Mouse (Mus musculus): ENCODE measurements at regions not wholly inside any gene's neighbourhood (a gene's known extent, or its start where the extent isn't known, plus 50 kb on each side); places are given as distances from the start of the nearest gene placed in this dataset.

GRCm38 (mm10) chr2:178614761-178615160, 184.4 kb downstream of the Cdh26 start:
- TF ChIP-seq CTCF (IDR thresholded peaks at IDR 0.05; ENCODE audit: insufficient read depth, low read length) (no peak), POLR2A (IDR thresholded peaks at IDR 0.05; ENCODE audit: borderline replicate concordance, extremely low read depth, low read depth, low read length) (no peak)
- H3K4me3 ChIP-seq (replicated peaks; ENCODE audit: extremely low read depth, low read depth, low read length): no peak overlapping the region
- DNase-seq: no peak
- WGBS: 64% methylated on average over 7 of the region's 7 CpGs
- no peaks in the 10 kb centered on the region for H3K4me1 ChIP-seq (ENCODE audit: control insufficient read depth, insufficient read depth, low read length)

DNA sequence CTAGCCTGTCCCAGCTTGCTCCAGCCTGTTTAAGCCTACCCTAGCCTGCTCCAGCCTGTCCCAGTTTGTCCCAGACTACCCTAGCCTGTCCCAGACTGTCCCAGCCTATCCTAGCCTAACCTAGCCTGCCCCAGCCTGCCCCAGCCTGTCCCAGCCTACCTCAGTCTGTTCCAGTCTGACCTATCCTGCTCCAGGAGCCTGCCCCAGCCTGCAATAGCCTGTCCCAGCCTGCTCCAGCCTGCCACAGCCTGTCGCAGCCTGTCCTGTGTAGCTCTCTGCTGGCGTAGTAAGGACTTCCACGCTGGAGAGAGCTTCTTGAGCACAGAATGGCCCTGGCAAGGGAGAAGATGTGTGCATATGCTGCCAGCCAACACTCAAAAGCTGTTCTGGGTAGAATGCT, 192.5 kb downstream of the Cdh26 start:
- no peak for DNase-seq
- no peak overlapping the region for H3K4me3 ChIP-seq (replicated peaks; ENCODE audit: extremely low read depth, low read depth, low read length)
- TF ChIP-seq POLR2A (IDR thresholded peaks at IDR 0.05; ENCODE audit: borderline replicate concordance, extremely low read depth, low read depth, low read length): no peak
- TF ChIP-seq CTCF (IDR thresholded peaks at IDR 0.05; ENCODE audit: insufficient read depth, low read length): no peak
- WGBS: 33% methylated on average over 3 of the region's 3 CpGs
- no peaks in the 10 kb centered on the region for H3K4me1 ChIP-seq (ENCODE audit: control insufficient read depth, insufficient read depth, low read length)

GRCm38 (mm10) chr2:178624475-178624874, 194.1 kb downstream of the Cdh26 start:
- no peaks in the 10 kb centered on the region for H3K4me1 ChIP-seq (ENCODE audit: control insufficient read depth, insufficient read depth, low read length)
- DNase-seq: no peak
- no peak for TF ChIP-seq CTCF (IDR thresholded peaks at IDR 0.05; ENCODE audit: insufficient read depth, low read length)
- no peak for TF ChIP-seq POLR2A (IDR thresholded peaks at IDR 0.05; ENCODE audit: borderline replicate concordance, extremely low read depth, low read depth, low read length)
- no peak overlapping the region for H3K4me3 ChIP-seq (replicated peaks; ENCODE audit: extremely low read depth, low read depth, low read length)
- 72% methylated on average over 3 of the region's 3 CpGs for WGBS

- H3K4me1 ChIP-seq (ENCODE audit: control insufficient read depth, insufficient read depth, low read length): no peaks in the 10 kb centered on the region
- no peak for TF ChIP-seq CTCF (IDR thresholded peaks at IDR 0.05; ENCODE audit: insufficient read depth, low read length)
- TF ChIP-seq POLR2A (IDR thresholded peaks at IDR 0.05; ENCODE audit: borderline replicate concordance, extremely low read depth, low read depth, low read length): no peak
- no peak overlapping the region for H3K4me3 ChIP-seq (replicated peaks; ENCODE audit: extremely low read depth, low read depth, low read length)
- DNase-seq: no peak
- 71% methylated on average over 1 of the region's 1 CpGs for WGBS
Measured at GRCm38 (mm10) chr2:178624907-178625306, 194.6 kb downstream of the Cdh26 start.

- H3K4me3 ChIP-seq (replicated peaks; ENCODE audit: extremely low read depth, low read depth, low read length): no peak overlapping the region
- TF ChIP-seq POLR2A (IDR thresholded peaks at IDR 0.05; ENCODE audit: borderline replicate concordance, extremely low read depth, low read depth, low read length): no peak
- peak; percentile 89 for TF ChIP-seq CTCF (IDR thresholded peaks at IDR 0.05; ENCODE audit: insufficient read depth, low read length)
- 16% methylated on average over 7 of the region's 7 CpGs for WGBS
- peak; percentile 55 for DNase-seq
- no peaks in the 10 kb centered on the region for H3K4me1 ChIP-seq (ENCODE audit: control insufficient read depth, insufficient read depth, low read length)
Measured at GRCm38 (mm10) chr2:178629756-178630155, 199.4 kb downstream of the Cdh26 start.

- Histone ChIP-seq H3K4me1 (ENCODE audit: control insufficient read depth, insufficient read depth, low read length) (no peaks in the 10 kb centered on the region), H3K4me3 (replicated peaks; ENCODE audit: extremely low read depth, low read depth, low read length) (no peak overlapping the region)
- 75% methylated on average over 12 of the region's 12 CpGs for WGBS
- TF ChIP-seq CTCF (IDR thresholded peaks at IDR 0.05; ENCODE audit: insufficient read depth, low read length) (no peak), POLR2A (IDR thresholded peaks at IDR 0.05; ENCODE audit: borderline replicate concordance, extremely low read depth, low read depth, low read length) (no peak)
- DNase-seq: no peak
Measured at GRCm38 (mm10) chr2:178630511-178630910, 200.2 kb downstream of the Cdh26 start.

GRCm38 (mm10) chr2:178631336-178631735, 201.0 kb downstream of the Cdh26 start:
- TF ChIP-seq CTCF (IDR thresholded peaks at IDR 0.05; ENCODE audit: insufficient read depth, low read length): no peak
- TF ChIP-seq POLR2A (IDR thresholded peaks at IDR 0.05; ENCODE audit: borderline replicate concordance, extremely low read depth, low read depth, low read length): no peak
- WGBS: 38% methylated on average over 3 of the region's 3 CpGs
- DNase-seq: no peak
- Histone ChIP-seq H3K4me1 (ENCODE audit: control insufficient read depth, insufficient read depth, low read length) (no peaks in the 10 kb centered on the region), H3K4me3 (replicated peaks; ENCODE audit: extremely low read depth, low read depth, low read length) (no peak overlapping the region)

DNA sequence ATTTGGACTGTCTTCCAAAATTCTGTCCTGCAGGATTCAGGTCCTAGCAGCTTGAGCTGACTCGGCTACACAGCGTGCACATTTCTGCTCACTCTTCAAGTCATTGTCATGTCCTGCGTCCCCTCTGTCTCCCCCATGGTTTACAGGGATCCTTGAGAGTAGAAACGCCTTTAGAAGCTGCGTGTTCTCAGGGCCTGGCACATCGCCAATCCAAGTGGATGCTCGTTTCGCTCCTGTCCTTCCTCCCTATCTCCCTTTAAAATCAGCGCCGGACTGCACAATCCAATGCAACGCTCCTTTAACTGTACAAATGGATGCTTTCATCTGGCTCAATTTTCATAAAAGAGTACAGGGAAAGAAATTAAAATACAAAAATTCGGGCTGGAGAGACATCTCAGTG, 201.6 kb downstream of the Cdh26 start:
- WGBS: 62% methylated on average over 12 of the region's 12 CpGs
- TF ChIP-seq CTCF (IDR thresholded peaks at IDR 0.05; ENCODE audit: insufficient read depth, low read length) (no peak), POLR2A (IDR thresholded peaks at IDR 0.05; ENCODE audit: borderline replicate concordance, extremely low read depth, low read depth, low read length) (no peak)
- no peak for DNase-seq

DNA sequence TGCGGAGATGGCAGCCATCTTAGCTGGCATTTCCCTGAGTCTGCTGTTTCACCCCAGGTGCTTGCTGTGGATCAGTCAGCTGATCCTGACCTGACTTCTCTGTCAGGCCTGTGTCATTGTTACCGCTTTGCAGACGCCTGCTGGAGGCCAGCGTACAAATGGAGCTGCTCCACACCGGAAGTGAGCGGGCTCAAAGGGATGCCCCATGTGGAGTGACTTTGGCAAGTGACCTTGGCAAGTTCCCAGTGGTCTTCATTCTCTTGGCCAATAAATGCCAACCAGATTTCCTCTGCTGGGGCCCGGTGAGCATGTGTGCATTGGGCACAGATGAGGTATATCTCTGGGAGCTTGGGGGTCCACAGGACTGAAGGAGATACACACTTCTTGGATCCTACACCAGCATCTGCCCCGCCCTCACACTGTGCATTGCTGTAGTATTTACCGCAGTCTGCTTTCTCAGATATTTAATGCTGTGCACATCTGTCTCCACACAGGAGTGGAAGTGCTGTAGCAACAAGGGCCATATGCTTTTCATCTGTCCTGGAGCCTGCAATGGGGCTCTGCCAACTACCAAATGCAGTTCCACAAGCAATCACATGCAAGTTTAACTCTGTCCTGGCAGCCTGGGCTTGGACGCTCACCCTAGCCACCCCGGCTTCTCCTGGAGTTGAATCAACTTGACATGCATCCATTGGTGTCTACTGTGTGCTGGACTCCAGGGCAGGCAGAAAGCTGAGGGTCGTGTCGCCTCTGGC, 202.7 kb downstream of the Cdh26 start:
- TF ChIP-seq POLR2A (IDR thresholded peaks at IDR 0.05; ENCODE audit: borderline replicate concordance, extremely low read depth, low read depth, low read length): no peak
- no peak for TF ChIP-seq CTCF (IDR thresholded peaks at IDR 0.05; ENCODE audit: insufficient read depth, low read length)
- H3K4me3 ChIP-seq (replicated peaks; ENCODE audit: extremely low read depth, low read depth, low read length): no peak overlapping the region
- 88% methylated on average over 13 of the region's 13 CpGs for WGBS
- DNase-seq: no peak
- no peaks in the 10 kb centered on the region for H3K4me1 ChIP-seq (ENCODE audit: control insufficient read depth, insufficient read depth, low read length)

More for the DNA sequence above, 201.6 kb downstream of the Cdh26 start:
- Histone ChIP-seq H3K4me3 (replicated peaks; ENCODE audit: extremely low read depth, low read depth, low read length) (no peak overlapping the region), H3K4me1 (ENCODE audit: control insufficient read depth, insufficient read depth, low read length) (no peaks in the 10 kb centered on the region)

DNA sequence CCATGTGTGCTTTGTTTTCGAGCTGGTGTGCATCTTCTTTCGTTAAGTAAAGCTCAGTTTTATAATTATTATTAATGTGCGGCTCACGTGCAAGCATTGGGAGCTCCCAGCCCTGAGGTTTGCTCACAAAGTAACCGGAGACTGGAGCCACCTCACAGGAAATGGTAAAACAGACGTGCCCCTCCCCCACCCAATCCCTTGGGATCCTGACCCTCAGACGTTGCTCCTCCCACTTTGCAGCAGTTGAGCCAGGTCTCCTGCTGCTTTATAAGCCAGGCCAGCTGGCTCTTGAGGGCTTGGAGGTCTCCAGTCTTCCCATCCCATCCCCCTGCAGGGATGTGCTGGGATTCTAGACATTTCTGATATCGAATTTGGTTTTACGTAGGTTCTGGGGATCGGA, 203.8 kb downstream of the Cdh26 start:
- H3K4me1 ChIP-seq (ENCODE audit: control insufficient read depth, insufficient read depth, low read length): no peaks in the 10 kb centered on the region
- TF ChIP-seq CTCF (IDR thresholded peaks at IDR 0.05; ENCODE audit: insufficient read depth, low read length) (no peak), POLR2A (IDR thresholded peaks at IDR 0.05; ENCODE audit: borderline replicate concordance, extremely low read depth, low read depth, low read length) (no peak)

More for the DNA sequence above, 203.8 kb downstream of the Cdh26 start:
- no peak overlapping the region for H3K4me3 ChIP-seq (replicated peaks; ENCODE audit: extremely low read depth, low read depth, low read length)
- WGBS: 55% methylated on average over 10 of the region's 10 CpGs
- no peak for DNase-seq
